Mouse (Mus musculus): Measurements from ENCODE around the gene Klrb1.
A peak's percentile ranks its signal among the peaks of the same experiment; 100 is the strongest.
"Not testable (repeated sequence)": the region's sequence is repeated elsewhere in the genome, so short reads cannot be mapped to it uniquely, and the experiment has no call there.

Gene Klrb1

GRCm38 (mm10) chr6:128722959-128723358 is at the start of gene Klrb1:
Klrb1 (minus strand) TSS chr6:128723059.
- no peak for DNase-seq (ENCODE audit: low spot score in 2 of 2)

GRCm38 (mm10) chr6:128769481-128770253 is 46.8 kb upstream of the Klrb1 start:
- DNase-seq (ENCODE audit: low spot score in 2 of 2) = no peak

- no peak for DNase-seq (ENCODE audit: low spot score in 2 of 2)
Measured at GRCm38 (mm10) chr6:128768047-128768446, 45.2 kb upstream of the Klrb1 start.

GRCm38 (mm10) chr6:128766486-128767254 is 43.8 kb upstream of the Klrb1 start:
- DNase-seq (ENCODE audit: low spot score in 2 of 2) = peak; percentile 38 to 50

GRCm38 (mm10) chr6:128765211-128765610 is 42.4 kb upstream of the Klrb1 start:
- no peak for DNase-seq (ENCODE audit: low spot score in 2 of 2)

- no peak for DNase-seq (ENCODE audit: low spot score in 2 of 2)
Measured at GRCm38 (mm10) chr6:128764598-128764997, 41.7 kb upstream of the Klrb1 start.

- DNase-seq (ENCODE audit: low spot score in 2 of 2) = peak; percentile 90 to 92
Measured at GRCm38 (mm10) chr6:128763736-128764523, 41.1 kb upstream of the Klrb1 start.

GRCm38 (mm10) chr6:128762892-128763670 is 40.2 kb upstream of the Klrb1 start:
- not testable (repeated sequence) for DNase-seq (ENCODE audit: low spot score in 2 of 2)

GRCm38 (mm10) chr6:128761144-128761540 is 38.3 kb upstream of the Klrb1 start:
- DNase-seq (ENCODE audit: low spot score in 2 of 2) = no peak

- peak; percentile 76 to 92 for DNase-seq (ENCODE audit: low spot score in 2 of 2)
Measured at GRCm38 (mm10) chr6:128760416-128761143, 37.7 kb upstream of the Klrb1 start.

GRCm38 (mm10) chr6:128760016-128760415 is 37.2 kb upstream of the Klrb1 start:
- peak; percentile 81 to 91 for DNase-seq (ENCODE audit: low spot score in 2 of 2)

GRCm38 (mm10) chr6:128759221-128759950 is 36.5 kb upstream of the Klrb1 start:
- no peak for DNase-seq (ENCODE audit: low spot score in 2 of 2)

GRCm38 (mm10) chr6:128755402-128755763 is 32.5 kb upstream of the Klrb1 start:
- DNase-seq (ENCODE audit: low spot score in 2 of 2) = not testable (repeated sequence)

GRCm38 (mm10) chr6:128754748-128755401 is 32.0 kb upstream of the Klrb1 start:
- not testable (repeated sequence) for DNase-seq (ENCODE audit: low spot score in 2 of 2)

- not testable (repeated sequence) for DNase-seq (ENCODE audit: low spot score in 2 of 2)
Measured at GRCm38 (mm10) chr6:128754265-128754664, 31.4 kb upstream of the Klrb1 start.

- peak; percentile 43 to 71 for DNase-seq (ENCODE audit: low spot score in 2 of 2)
Measured at GRCm38 (mm10) chr6:128753610-128754224, 30.9 kb upstream of the Klrb1 start.

GRCm38 (mm10) chr6:128747006-128747405 is 24.1 kb upstream of the Klrb1 start:
- DNase-seq (ENCODE audit: low spot score in 2 of 2) = not testable (repeated sequence)

- DNase-seq (ENCODE audit: low spot score in 2 of 2) = no peak
Measured at GRCm38 (mm10) chr6:128737445-128737844, 14.6 kb upstream of the Klrb1 start.

- peak in 1 of 2 experiments; percentile 57 for DNase-seq (ENCODE audit: low spot score in 2 of 2)
Measured at GRCm38 (mm10) chr6:128736100-128736499, 13.2 kb upstream of the Klrb1 start.
